Mouse (Mus musculus) kidney, embryonic 16.5 days (tissue): ENCODE results near the gene Epha7. TPM values are rescaled to one million over a fixed set of nuclear protein-coding genes. Genes with fewer than 3 reads are reported as not detected.

Experiments used
- ATAC-seq: fragments of 200-750 bp; cut with Nextera tagmentation; 2 replicates; pipeline ENCODE4 v1.8.0; 2017; ENCODE audit warnings: moderate TSS enrichment; ENCODE audit not compliant: low FRiP score, low TSS enrichment
- H3K27ac ChIP-seq: fragments of 300-500 bp; sonication (generic); 2 replicates; pipeline ENCODE4 v1.5.1; 2014; ENCODE audit warnings: low read length
- H3K27me3 ChIP-seq: fragments of 300-500 bp; sonication (generic); 2 replicates; pipeline ENCODE4 v1.6.1; 2014; ENCODE audit warnings: low read length, control low read depth, mixed read lengths; ENCODE audit not compliant: insufficient read depth
- H3K36me3 ChIP-seq: fragments of 300-500 bp; sonication (generic); 2 replicates; pipeline ENCODE4 v1.6.1; 2014; ENCODE audit warnings: low read length, control low read depth, mixed read lengths; ENCODE audit not compliant: insufficient read depth
- H3K4me1 ChIP-seq: fragments of 300-500 bp; sonication (generic); 2 replicates; pipeline ENCODE4 v1.6.1; 2014; ENCODE audit warnings: low read length, control low read depth, mixed read lengths; ENCODE audit not compliant: insufficient read depth
- H3K4me2 ChIP-seq: fragments of 300-500 bp; sonication (generic); replicated peaks from 2 replicates; pipeline ENCODE4 v1.6.1; 2014; ENCODE audit warnings: low read depth, low read length
- H3K4me3 ChIP-seq: fragments of 300-500 bp; sonication (generic); 2 replicates; pipeline ENCODE4 v1.5.1; 2014; ENCODE audit warnings: mild to moderate bottlenecking, low read length
- H3K9ac ChIP-seq: fragments of 300-500 bp; sonication (generic); replicated peaks from 2 replicates; pipeline ENCODE4 v1.6.1; 2014; ENCODE audit warnings: low read length
- H3K9me3 ChIP-seq: fragments of 300-500 bp; sonication (generic); 2 replicates; pipeline ENCODE4 v1.6.1; 2016; ENCODE audit warnings: low read length, control low read depth
- WGBS: fragments of 180-500 bp; shearing (Covaris S2); extraction: QIAGEN DNeasy Blood & Tissue Kit; methylation state at CpG from one replicate; pipeline ENCODE4 v1.1.7; 2014; 5-methylcytosine and 5-hydroxymethylcytosine counted together
- polyA plus RNA-seq: library from polyadenylated mRNA; unstranded; fragments of >200 nt; fragmentation: Nextera tagmentation; extraction: Ambion mirVana; gene quantifications from 2 replicates; pipeline ENCODE4 v1.2.1, GENCODE M21; 2015

Epha7 gene
- polyA plus RNA-seq, 1 experiment from 2014 or later: 37.6 TPM

GRCm38 (mm10) chr4:28999287-28999595, 186.3 kb downstream of the Epha7 start:
- no peaks in the 10 kb centered on the region for H3K4me1 ChIP-seq
- H3K36me3 ChIP-seq: no peaks in the 10 kb centered on the region
- WGBS: 51% methylated on average over 2 of the region's 2 CpGs
- H3K9ac ChIP-seq: no peak overlapping the region
- no peaks in the 10 kb centered on the region for H3K9me3 ChIP-seq
- H3K27ac ChIP-seq: no peak overlapping the region
- ATAC-seq: no peak
- H3K4me2 ChIP-seq: no peak overlapping the region
- no peak overlapping the region for H3K4me3 ChIP-seq
- no peaks in the 10 kb centered on the region for H3K27me3 ChIP-seq

GRCm38 (mm10) chr4:29010333-29010732, 197.4 kb downstream of the Epha7 start:
- Histone ChIP-seq H3K9ac (no peak overlapping the region), H3K4me3 (no peak overlapping the region), H3K27ac (no peak overlapping the region), H3K4me1 (no peaks in the 10 kb centered on the region), H3K36me3 (no peaks in the 10 kb centered on the region), H3K4me2 (no peak overlapping the region), H3K27me3 (no peaks in the 10 kb centered on the region), H3K9me3 (no peaks in the 10 kb centered on the region)
- ATAC-seq: no peak
- 86% methylated on average over 3 of the region's 3 CpGs for WGBS
